Mouse (Mus musculus) myocyte (in vitro differentiated cells): ENCODE measurements at regions not wholly inside any gene's neighbourhood (a gene's known extent, or its start where the extent isn't known, plus 50 kb on each side); places are given as distances from the start of the nearest gene placed in this dataset.

ENCODE experiments used
- H3K27me3 ChIP-seq: one replicate; pipeline ENCODE4 v1.6.1; 2011; ENCODE audit not compliant: control insufficient read depth, insufficient read depth, insufficient read length
- H3K36me3 ChIP-seq: one replicate; pipeline ENCODE4 v1.6.1; 2011; ENCODE audit not compliant: control insufficient read depth, insufficient read depth
- H3K4me2 ChIP-seq: one replicate; pipeline ENCODE4 v1.6.1; 2011; ENCODE audit warnings: low read depth, control low read depth
- H3K4me3 ChIP-seq: one replicate; pipeline ENCODE4 v1.5.1; 2011; ENCODE audit warnings: mild to moderate bottlenecking, control low read depth, moderate library complexity
- H3K79me2 ChIP-seq: one replicate; pipeline ENCODE4 v1.6.1; 2011; ENCODE audit not compliant: control insufficient read depth, insufficient read depth
- H3ac ChIP-seq: one replicate; pipeline ENCODE4 v1.6.1; 2011; ENCODE audit not compliant: control insufficient read depth, insufficient read length
- CEBPB ChIP-seq: IDR thresholded peaks from 2 replicates; pipeline ENCODE4 v1.6.1; 2011; ENCODE audit warnings: mild to moderate bottlenecking, moderate library complexity; ENCODE audit not compliant: poor library complexity, insufficient read depth, severe bottlenecking
- E2F4 ChIP-seq: IDR thresholded peaks from one replicate; pipeline ENCODE4 v1.6.1; 2011; ENCODE audit warnings: mild to moderate bottlenecking, control low read depth, moderate library complexity; ENCODE audit not compliant: insufficient read depth
- MAX ChIP-seq: IDR thresholded peaks from one replicate; pipeline ENCODE4 v1.6.1; 2011; ENCODE audit warnings: low read depth, mild to moderate bottlenecking, control low read depth
- MYOD1 ChIP-seq, 3 experiments: IDR thresholded peaks; one replicate each; pipeline ENCODE4 v1.6.1; 2011; ENCODE audit warnings: control low read depth in 2 of 3, low read depth in 2 of 3, mild to moderate bottlenecking in 2 of 3, moderate library complexity in 1 of 3; ENCODE audit not compliant: insufficient read length in 2 of 3, control insufficient read depth in 1 of 3
- MYOG ChIP-seq, 3 experiments: IDR thresholded peaks; one replicate each; pipeline ENCODE4 v1.6.1; 2011; ENCODE audit warnings: control low read depth in 2 of 3, low read depth in 2 of 3, mild to moderate bottlenecking in 2 of 3; ENCODE audit not compliant: insufficient read length in 2 of 3, control insufficient read depth in 1 of 3, insufficient read depth in 1 of 3
- POLR2A ChIP-seq: IDR thresholded peaks from one replicate; pipeline ENCODE4 v1.6.1; 2011; ENCODE audit warnings: low read depth, mild to moderate bottlenecking, control low read depth, moderate library complexity; ENCODE audit not compliant: insufficient read length
- POLR2AphosphoS2 ChIP-seq: IDR thresholded peaks from one replicate; pipeline ENCODE4 v1.6.1; 2011; ENCODE audit warnings: low read depth, control low read depth; ENCODE audit not compliant: insufficient read length
- REST ChIP-seq: IDR thresholded peaks from one replicate; pipeline ENCODE4 v1.6.1; 2011; ENCODE audit warnings: mild to moderate bottlenecking, control low read depth, moderate library complexity; ENCODE audit not compliant: insufficient read depth, insufficient read length
- SRF ChIP-seq: IDR thresholded peaks from one replicate; pipeline ENCODE4 v1.6.1; 2011; ENCODE audit warnings: low read depth; ENCODE audit not compliant: control insufficient read depth, insufficient read length
- TCF12 ChIP-seq: IDR thresholded peaks from one replicate; pipeline ENCODE4 v1.6.1; 2011; ENCODE audit warnings: mild to moderate bottlenecking, control low read depth; ENCODE audit not compliant: poor library complexity, insufficient read depth, severe bottlenecking
- TCF3 ChIP-seq: IDR thresholded peaks from one replicate; pipeline ENCODE4 v1.6.1; 2011; ENCODE audit warnings: low read depth, control low read depth; ENCODE audit not compliant: insufficient read length
- USF1 ChIP-seq: IDR thresholded peaks from one replicate; pipeline ENCODE4 v1.6.1; 2011; ENCODE audit warnings: low read depth, mild to moderate bottlenecking, control low read depth, moderate library complexity

DNA sequence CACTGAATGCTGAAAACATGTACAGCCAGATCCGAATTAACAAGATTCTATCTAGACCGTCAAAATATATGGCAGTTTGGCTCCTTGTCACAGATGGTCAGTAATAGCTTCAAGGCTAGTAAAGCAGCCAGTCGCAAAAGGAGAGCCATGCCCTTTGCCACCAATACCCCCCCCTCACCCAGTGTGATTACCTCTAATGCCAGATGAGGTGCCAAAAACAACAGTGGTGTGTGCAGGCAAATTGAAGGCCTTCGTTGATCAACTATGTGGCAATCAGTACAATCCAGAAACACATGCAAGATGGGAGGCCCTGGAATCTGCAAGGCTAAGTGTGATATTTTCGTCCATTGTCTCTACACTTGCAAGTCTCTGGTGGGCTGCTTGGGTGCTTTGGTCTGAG is 75.8 kb upstream of the Kcnd3 start:
- Histone ChIP-seq H3K79me2 (no peaks in the 10 kb centered on the region), H3K36me3 (no peaks in the 10 kb centered on the region), H3K4me2 (no peak overlapping the region), H3K27me3 (no peaks in the 10 kb centered on the region), H3K4me3 (no peak overlapping the region), H3ac (no peak overlapping the region)
- TF ChIP-seq MAX (no peak), POLR2AphosphoS2 (no peak), MYOD1 (IDR thresholded peaks at IDR 0.05; ENCODE audit: control insufficient read depth in 1 of 3, insufficient read length in 2 of 3, low read depth in 2 of 3) (no peak), TCF12 (no peak), MYOG (IDR thresholded peaks at IDR 0.05; ENCODE audit: control insufficient read depth in 1 of 3, insufficient read depth in 1 of 3, insufficient read length in 2 of 3, low read depth in 2 of 3) (no peak), E2F4 (no peak), POLR2A (no peak), CEBPB (no peak), SRF (no peak), TCF3 (no peak)

DNA sequence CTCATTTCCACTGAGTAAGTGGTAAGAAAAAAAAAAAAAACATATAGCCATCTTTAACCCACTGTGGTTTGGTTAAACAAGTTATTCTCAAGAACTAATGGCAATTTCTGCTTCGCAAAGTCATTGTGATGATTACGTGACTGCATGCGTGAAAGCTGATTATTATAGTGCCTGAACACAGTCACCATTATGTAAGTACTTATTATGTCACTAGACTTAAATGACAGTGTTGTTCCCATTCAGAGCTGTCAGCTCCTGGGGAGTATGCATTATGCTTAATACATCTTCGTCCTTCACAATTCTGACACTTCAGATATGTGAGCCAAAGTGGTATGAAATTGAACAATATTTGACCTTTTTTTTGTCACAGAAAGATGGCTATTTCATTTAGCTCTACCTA is 71.3 kb upstream of the Kcnd3 start:
- Histone ChIP-seq H3K27me3 (no peaks in the 10 kb centered on the region), H3K4me3 (no peak overlapping the region)

DNA sequence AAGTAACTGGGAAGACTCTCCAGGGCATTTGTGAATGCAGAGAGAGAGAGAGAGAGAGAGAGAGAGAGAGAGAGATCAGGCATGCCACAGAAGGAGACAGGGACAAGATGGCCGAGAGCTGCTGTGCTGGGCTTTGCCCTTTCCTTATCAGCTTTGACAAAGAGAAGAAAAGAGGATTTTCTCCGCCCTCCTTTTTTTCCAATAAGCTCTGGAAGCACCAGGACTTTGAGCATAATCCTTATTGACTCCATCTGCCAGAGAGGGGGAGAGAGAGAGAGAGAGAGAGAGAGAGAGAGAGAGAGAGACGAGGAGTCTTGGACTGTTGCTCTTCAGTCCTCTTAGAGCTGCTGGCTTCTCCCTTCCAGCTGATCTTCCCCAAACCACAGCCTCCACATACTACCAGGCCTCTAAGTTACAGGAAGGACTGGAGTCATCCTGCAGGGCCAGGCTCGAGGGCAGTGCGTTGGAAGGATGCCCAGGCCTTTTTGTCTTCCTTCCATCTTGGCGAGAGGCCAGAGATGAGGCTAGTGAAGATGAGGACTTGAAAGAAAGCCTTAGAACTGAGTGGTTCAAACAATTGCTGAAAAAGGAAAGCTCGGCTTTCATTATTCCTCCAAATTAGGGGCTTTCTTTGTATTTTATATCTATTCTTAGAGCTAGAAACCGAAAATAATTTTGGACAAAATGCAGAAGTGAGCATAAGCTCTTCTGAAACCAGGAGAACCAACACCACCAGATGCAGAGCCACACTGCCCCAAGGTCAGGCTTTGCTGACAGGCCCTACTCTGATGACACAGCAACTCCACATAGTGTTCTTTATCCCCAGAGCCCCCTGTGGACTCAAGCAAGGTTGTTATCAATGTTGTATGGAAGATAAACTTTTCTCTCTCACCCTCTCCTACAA is 59.3 kb upstream of the Kcnd3 start:
- H3K27me3 ChIP-seq = no peaks in the 10 kb centered on the region
- H3K36me3 ChIP-seq = no peaks in the 10 kb centered on the region
- H3ac ChIP-seq = no peak overlapping the region
- H3K79me2 ChIP-seq = no peaks in the 10 kb centered on the region
- no peak for TF ChIP-seq POLR2AphosphoS2
- TF ChIP-seq REST = no peak
- TF ChIP-seq MYOG (IDR thresholded peaks at IDR 0.05; ENCODE audit: control insufficient read depth in 1 of 3, insufficient read depth in 1 of 3, insufficient read length in 2 of 3, low read depth in 2 of 3) = no peak
- no peak for TF ChIP-seq MAX
- no peak overlapping the region for H3K4me3 ChIP-seq
- no peak overlapping the region for H3K4me2 ChIP-seq

More for the DNA sequence above, 71.3 kb upstream of the Kcnd3 start:
- Histone ChIP-seq H3K36me3 (no peaks in the 10 kb centered on the region), H3K4me2 (no peak overlapping the region), H3K79me2 (no peaks in the 10 kb centered on the region), H3ac (no peak overlapping the region)
- TF ChIP-seq REST (no peak), SRF (no peak), CEBPB (no peak), TCF12 (no peak), POLR2A (no peak), E2F4 (no peak), MAX (no peak), TCF3 (no peak), MYOD1 (IDR thresholded peaks at IDR 0.05; ENCODE audit: control insufficient read depth in 1 of 3, insufficient read length in 2 of 3, low read depth in 2 of 3) (no peak), POLR2AphosphoS2 (no peak), MYOG (IDR thresholded peaks at IDR 0.05; ENCODE audit: control insufficient read depth in 1 of 3, insufficient read depth in 1 of 3, insufficient read length in 2 of 3, low read depth in 2 of 3) (no peak), USF1 (no peak)
